Mouse (Mus musculus) adrenal gland, postnatal 4 days (tissue): ENCODE data around the gene Tnfrsf22. TPM values are rescaled to one million over a fixed set of nuclear protein-coding genes. Genes with fewer than 3 reads are reported as not detected.

ENCODE experiments used
- total RNA-seq, 2 experiments: library from RNA; stranded (reverse); gene quantifications; 2 replicates each; pipeline ENCODE4 v1.2.3; 2021

Tnfrsf22 gene
- total RNA-seq, 2 experiments from 2014 or later: 8.3 to 9.5 TPM

Other genes starting within 250 kb of the Tnfrsf22 start
- 1,000 to 10,000 TPM; 1,384 to 1,531 TPM for gene Cdkn1c, start 188.6 kb downstream of the Tnfrsf22 start, total RNA-seq
- gene Slc22a18, start 175.9 kb downstream of the Tnfrsf22 start, total RNA-seq: 1 to 10 TPM; 5.5 to 7.0 TPM
- 1 to 10 TPM; 2.9 to 5.6 TPM for gene Phlda2, start 146.5 kb downstream of the Tnfrsf22 start, total RNA-seq
- gene Nap1l4, start 100.6 kb downstream of the Tnfrsf22 start, total RNA-seq: 100 to 1,000 TPM; 164 to 177 TPM
- gene Cars, start 49.6 kb downstream of the Tnfrsf22 start, total RNA-seq: 10 to 100 TPM; 44.1 to 45.0 TPM
- 1 to 10 TPM; 1.3 to 1.6 TPM for gene Tnfrsf26, start 20.9 kb downstream of the Tnfrsf22 start, total RNA-seq
- gene Tnfrsf23, start 36.2 kb upstream of the Tnfrsf22 start, total RNA-seq: 1 to 10 TPM; 3.5 to 4.2 TPM
- gene Osbpl5, start 107.3 kb upstream of the Tnfrsf22 start, total RNA-seq: 10 to 100 TPM; 42.3 to 50.7 TPM
- gene Mrgprg, start 117.3 kb upstream of the Tnfrsf22 start, total RNA-seq: not detected
- 1 to 10 TPM; 3.0 to 3.4 TPM for gene Mrgpre, start 134.8 kb upstream of the Tnfrsf22 start, total RNA-seq
- gene Nadsyn1, start 173.2 kb upstream of the Tnfrsf22 start, total RNA-seq: 10 to 100 TPM; 12.4 to 13.9 TPM
- gene Dhcr7, start 173.5 kb upstream of the Tnfrsf22 start, total RNA-seq: 100 to 1,000 TPM; 186 to 188 TPM
- not detected for gene Gm498, start 217.2 kb upstream of the Tnfrsf22 start, total RNA-seq